Mouse (Mus musculus): ENCODE results near the gene Ttc23l.
"Not testable (repeated sequence)": the region's sequence is repeated elsewhere in the genome, so short reads cannot be mapped to it uniquely, and the experiment has no call there.

Gene Ttc23l

DNA sequence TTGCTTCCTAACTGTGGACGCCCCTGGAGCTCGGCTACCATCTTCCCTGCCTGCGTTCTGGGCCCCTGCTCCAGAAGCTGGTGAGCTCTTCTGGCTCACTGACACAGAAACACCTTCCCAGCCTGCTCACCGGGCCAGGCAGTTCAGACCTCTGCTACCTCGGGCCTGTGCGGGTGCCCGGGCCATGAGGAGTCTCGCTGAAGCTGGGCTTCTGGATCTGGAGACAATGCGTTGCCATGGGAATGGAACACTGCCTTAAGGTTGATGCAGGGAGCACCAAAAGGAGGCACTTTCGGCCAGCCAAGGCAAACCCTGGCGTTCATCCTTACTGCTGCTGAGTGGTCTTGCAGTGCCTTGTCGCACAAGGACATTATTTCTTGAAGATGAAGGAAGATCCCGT, at the start of gene Ttc23l:
TSS of gene Ttc23l (minus strand) at position 204 of the 400 bp plus-strand sequence.
- no peak for DNase-seq (ENCODE audit: low read depth, low spot score)

DNA sequence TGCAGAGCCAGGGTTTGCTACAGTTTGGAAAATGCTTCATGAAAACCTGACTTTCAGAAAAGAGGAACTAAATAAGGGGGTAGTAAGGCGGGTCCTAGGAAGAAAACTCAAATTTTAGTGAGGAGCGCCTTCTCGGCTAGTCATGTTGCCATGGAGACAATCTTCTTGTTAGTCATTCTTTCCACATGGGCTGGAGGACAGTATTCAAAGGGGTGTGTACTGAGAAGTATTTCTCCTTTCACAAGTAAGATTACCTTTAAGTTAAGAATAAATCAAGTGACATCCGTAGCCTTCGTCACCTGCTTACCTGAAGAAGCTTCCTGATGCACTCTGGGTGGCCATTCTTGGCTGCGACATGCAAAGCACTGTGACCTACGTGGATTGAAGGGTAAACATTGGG, 40.9 kb upstream of the Ttc23l start:
- DNase-seq (ENCODE audit: low read depth, low spot score): peak; percentile 8

DNA sequence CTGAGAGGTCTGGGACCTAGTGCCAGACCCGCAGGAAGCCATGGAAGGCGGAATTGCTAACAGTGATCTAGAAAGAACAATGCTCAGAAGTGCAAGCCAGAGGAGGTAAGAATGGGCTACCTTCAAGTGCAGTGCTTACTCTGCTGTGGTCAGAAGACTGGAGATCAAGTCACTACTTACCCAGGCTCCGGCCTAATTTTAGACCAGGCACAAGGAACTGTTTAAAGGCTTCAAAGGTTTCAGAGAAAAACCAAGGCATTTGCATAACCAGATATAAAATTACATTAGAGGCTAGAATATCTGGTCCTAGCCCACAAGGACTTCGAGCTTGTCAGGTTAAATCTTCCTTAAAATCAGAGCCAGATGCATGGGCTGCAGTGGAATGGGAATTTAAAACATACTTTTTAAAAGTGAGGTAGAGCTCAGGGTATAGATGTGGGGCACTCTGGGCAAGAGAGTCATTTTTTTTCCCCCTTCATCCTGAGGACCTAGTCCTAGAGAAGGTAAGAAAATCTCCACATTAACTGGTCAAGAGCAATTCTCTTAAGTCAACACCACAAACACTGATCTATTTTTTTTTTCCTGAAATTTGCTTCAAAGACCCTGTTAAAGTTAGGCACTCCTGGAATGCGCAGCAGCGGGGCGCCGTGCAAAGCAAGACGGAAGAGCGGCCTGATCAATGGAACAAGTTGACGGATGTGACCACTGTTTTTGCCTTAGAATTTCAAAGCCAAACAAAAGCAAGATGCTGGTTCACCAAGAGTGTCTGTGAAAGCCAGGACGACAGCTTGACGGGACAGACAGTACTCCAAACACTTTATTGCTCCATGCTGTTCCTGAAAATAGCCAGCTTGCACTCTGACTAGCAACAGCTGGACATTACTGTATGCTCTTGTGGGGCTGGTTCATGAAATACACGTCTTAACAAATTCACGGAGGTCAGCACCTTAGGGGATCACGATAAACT, 40.1 kb upstream of the Ttc23l start:
- DNase-seq (ENCODE audit: low read depth, low spot score): no peak

DNA sequence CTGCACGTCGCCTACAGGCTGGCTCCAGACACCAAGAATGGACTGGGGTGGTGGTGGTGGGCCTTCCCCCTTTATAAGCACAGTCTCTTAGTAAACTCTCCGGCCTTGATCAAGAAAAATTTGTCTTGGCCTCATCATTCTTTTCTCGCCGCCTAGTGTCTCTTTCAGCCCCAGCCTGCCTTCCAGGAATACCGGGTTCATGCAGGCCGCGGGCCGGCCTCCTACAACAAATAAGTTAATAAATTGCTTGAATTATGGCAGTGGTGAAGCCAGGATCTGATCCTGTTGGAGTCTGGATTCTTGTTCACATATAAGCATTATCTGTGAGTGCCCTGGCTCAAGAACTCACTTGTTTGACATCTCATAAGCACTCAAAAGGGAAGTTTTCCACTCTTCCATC, 38.4 kb upstream of the Ttc23l start:
- no peak for DNase-seq (ENCODE audit: low read depth, low spot score)

GRCm38 (mm10) chr15:10595408-10595807, 36.9 kb upstream of the Ttc23l start:
- no peak for DNase-seq (ENCODE audit: low read depth, low spot score)

DNA sequence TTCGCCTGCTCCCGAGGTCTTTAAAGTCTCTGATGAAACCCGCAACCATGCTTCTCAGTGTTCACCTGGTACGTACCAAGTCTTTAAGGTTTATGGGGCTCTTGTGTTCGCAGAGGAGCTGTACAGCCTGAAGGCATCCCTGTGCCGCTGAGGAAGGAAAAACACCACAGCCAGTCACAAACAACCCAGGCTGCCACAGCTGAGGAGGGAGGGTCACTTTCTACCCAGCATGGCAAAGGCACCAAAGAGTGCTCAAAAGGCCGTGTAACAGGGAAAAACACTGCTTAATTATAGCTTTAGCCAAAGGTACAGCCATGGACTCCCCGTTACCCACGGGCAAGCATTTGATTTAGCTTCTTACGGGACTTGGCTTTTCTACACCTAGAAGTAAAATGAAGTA, 36.4 kb upstream of the Ttc23l start:
- DNase-seq (ENCODE audit: low read depth, low spot score): no peak

GRCm38 (mm10) chr15:10593094-10593493, 34.6 kb upstream of the Ttc23l start:
- DNase-seq (ENCODE audit: low read depth, low spot score): no peak

DNA sequence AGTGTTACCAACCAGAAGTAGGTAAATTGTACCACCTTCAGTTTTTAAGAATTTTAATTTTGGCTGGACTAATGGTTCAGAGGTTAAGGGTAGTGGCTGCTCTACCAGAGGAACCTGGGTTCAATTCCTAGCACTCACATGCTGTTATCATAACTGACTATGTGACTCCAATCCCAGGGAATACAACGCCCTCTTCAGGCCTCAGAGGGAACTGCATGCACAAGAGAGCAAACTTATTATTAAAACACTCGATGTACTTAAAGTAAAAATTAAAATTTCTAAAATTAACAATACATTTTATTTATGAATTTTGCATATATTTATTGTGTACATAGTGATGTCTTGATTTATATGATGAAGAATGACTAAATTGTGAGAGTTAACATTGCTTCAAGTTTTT, 28.1 kb upstream of the Ttc23l start:
- no peak for DNase-seq (ENCODE audit: low read depth, low spot score)

DNA sequence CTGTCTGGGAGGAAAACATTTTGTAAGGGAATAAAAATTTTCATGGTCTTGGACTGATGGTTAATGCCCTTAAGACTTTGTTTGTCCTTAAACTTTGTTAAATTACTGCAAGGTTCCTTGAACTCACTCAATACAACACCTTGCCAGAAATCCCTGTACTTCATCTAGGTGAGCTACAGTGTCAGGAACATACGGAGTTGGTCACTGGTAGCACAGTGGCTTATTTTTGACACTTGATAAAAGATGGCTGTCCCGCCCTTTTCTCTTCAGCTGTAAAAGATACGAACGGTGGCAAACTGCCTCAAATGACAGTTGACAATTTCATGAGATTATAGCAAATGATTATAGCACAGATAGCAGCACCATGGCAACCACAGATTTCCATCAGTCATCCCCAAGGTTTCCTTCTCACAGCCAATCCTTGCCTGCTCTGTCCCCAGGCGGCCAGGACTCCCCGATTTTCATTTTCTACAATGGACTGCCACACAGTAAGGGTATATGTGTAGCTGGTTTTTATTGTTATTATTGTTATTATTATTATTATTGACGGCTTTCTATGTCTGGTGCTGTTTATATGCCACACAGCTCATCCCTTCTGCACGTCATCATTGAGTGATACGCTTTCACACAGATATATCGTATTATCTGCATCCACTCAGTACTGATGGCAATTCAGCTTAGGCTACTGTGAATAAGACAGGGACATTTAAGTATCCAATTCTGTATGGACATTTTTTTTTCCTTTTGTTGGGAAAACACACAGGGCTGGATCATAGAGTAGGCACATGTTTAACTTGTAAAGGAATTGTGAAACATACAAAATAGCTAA, 26.1 kb upstream of the Ttc23l start:
- DNase-seq (ENCODE audit: low read depth, low spot score): no peak

- DNase-seq (ENCODE audit: low read depth, low spot score): peak; percentile 83
Measured at GRCm38 (mm10) chr15:10583408-10583807, 24.9 kb upstream of the Ttc23l start.

GRCm38 (mm10) chr15:10579159-10579558, 20.7 kb upstream of the Ttc23l start:
- DNase-seq (ENCODE audit: low read depth, low spot score): peak; percentile 14

DNA sequence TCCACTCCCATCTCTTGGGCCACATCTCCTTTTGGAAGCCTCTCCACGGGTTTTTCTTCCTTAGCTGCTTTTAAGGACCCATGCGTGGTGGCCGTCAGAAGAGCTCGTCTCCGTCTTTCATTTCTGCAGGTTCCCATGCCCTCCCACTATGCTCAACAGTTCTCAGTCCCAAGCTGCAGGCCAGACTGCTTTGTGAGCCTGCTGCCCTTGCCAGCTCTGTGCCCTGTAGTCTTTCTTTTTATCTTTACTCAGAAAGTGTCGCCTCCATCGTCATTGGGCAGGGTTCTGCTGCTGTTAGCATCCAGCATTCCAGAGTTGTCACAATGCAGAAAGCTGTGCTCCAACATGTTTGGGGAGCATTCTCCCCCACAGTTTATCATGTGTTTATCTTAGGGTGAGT, 8.0 kb upstream of the Ttc23l start:
- DNase-seq (ENCODE audit: low read depth, low spot score): no peak

DNA sequence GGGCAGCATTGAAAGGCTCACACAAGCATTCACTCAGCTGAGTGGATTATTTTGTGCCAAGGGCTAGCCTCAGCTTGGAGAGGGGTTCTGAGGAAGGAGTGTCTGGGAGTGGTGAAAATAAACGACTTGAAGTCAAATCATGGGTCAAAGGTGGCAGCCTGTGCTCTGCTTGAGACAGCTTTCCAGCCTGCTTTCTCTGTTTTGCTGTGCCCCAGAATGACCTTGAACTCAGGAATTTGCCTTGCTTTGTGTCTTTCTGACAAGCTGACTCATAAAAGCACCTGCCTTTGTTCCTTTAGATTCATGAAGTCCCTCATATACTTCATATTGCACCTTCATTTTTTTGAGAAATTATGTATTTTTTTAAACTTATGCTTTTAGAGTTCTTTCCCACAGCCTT, 5.7 kb upstream of the Ttc23l start:
- no peak for DNase-seq (ENCODE audit: low read depth, low spot score)

- DNase-seq (ENCODE audit: low read depth, low spot score): no peak
Measured at GRCm38 (mm10) chr15:10562281-10562680, 3.8 kb upstream of the Ttc23l start.

DNA sequence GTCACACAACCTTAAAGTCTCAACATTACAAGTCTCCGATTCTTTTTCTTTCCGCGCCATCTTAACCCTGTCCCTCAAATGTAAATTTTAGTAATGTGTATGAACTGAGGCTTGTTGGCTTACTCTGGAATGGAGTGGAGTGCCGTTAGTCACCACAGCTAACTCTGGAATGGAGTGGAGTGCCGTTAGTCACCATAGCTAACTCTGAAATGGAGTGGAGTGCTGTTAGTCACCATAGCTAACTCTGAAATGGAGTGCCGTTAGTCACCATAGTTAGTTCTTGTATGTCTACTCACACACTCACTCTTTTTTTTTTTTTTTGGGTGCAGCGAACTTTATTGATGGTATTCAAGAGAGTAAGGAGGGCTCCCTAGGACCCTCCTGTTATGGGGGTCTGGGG, 1.5 kb upstream of the Ttc23l start:
- no peak for DNase-seq (ENCODE audit: low read depth, low spot score)

- no peak for DNase-seq (ENCODE audit: low read depth, low spot score)
Measured at GRCm38 (mm10) chr15:10554336-10554735, 4.1 kb downstream of the Ttc23l start.

GRCm38 (mm10) chr15:10540271-10541088, 18.0 kb downstream of the Ttc23l start:
- no peak for DNase-seq (ENCODE audit: low read depth, low spot score)

GRCm38 (mm10) chr15:10535969-10536368, 22.5 kb downstream of the Ttc23l start:
- DNase-seq (ENCODE audit: low read depth, low spot score): no peak

DNA sequence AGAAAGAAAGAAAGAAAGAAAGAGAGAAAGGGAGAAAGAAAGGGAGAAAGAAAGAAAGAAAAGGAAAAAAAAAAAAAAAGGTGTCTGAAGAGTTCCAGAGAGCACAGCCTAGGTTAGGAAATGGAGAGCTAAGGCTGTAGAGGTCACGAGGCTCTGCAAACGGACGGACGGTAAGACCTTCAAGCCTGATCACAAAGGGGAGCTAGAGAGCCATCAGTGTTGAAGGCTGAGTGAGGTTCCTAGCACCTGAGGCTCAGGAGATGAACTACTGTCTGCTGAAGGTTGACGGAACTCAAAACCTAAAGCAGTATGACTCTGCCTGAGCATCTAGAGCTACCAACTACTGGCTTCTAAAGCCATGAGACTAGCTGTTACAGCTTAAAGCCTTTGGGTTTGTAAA, 23.9 kb downstream of the Ttc23l start:
- no peak for DNase-seq (ENCODE audit: low read depth, low spot score)

GRCm38 (mm10) chr15:10533361-10533760, 25.1 kb downstream of the Ttc23l start:
- DNase-seq (ENCODE audit: low read depth, low spot score): not testable (repeated sequence)

DNA sequence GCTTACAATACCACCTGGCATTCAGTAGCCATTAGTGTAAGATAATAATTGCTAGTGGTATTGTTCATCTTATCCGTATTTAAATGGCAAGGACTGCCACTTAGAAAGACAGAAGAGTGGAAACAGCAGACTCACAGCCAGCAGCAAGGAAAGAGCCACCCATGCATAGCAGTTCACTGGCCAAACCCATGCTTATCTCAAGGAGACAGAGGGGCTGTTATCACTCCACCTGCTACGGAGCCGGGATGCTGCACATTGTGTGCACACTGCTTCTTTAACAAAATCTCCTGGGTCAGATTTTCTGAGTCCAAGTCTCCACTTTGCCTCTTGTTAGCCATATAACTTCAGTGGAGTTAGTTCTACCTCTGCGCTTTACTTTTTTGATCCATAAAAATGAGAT, 27.1 kb downstream of the Ttc23l start:
- no peak for DNase-seq (ENCODE audit: low read depth, low spot score)

- DNase-seq (ENCODE audit: low read depth, low spot score): no peak
Measured at GRCm38 (mm10) chr15:10525896-10526295, 32.6 kb downstream of the Ttc23l start.

All from A20 (cell line).